Mouse (Mus musculus) olfactory bulb, adult 2 months (tissue): Measurements from ENCODE around the gene Cul1. TPM values are rescaled to one million over a fixed set of nuclear protein-coding genes. Genes with fewer than 3 reads are reported as not detected.

Experiments
- H3K27ac ChIP-seq: fragments of 200-500 bp; 2 replicates; pipeline ENCODE4 v1.5.1; 2012; ENCODE audit warnings: low read depth, low read length; ENCODE audit not compliant: insufficient read depth
- H3K4me1 ChIP-seq: fragments of 200-500 bp; 2 replicates; pipeline ENCODE4 v1.6.1; 2012; ENCODE audit warnings: low read length; ENCODE audit not compliant: control insufficient read depth, insufficient read depth
- H3K4me3 ChIP-seq: fragments of 200-500 bp; 2 replicates; pipeline ENCODE4 v1.5.1; 2012; ENCODE audit warnings: mild to moderate bottlenecking, low read depth, low read length, moderate library complexity; ENCODE audit not compliant: insufficient read depth
- CTCF ChIP-seq: fragments of 200-500 bp; IDR thresholded peaks from 2 replicates; pipeline ENCODE4 v1.5.1; 2012; ENCODE audit warnings: low read depth, mild to moderate bottlenecking, low read length, moderate library complexity; ENCODE audit not compliant: insufficient read depth
- POLR2A ChIP-seq: fragments of 200-500 bp; IDR thresholded peaks from 2 replicates; pipeline ENCODE4 v1.6.1; 2012; ENCODE audit warnings: mild to moderate bottlenecking, low read depth, low read length, moderate library complexity; ENCODE audit not compliant: insufficient read depth
- WGBS: fragments of 180-500 bp; shearing (Covaris S2); methylation state at CpG from one replicate; pipeline ENCODE4 v1.1.7; 2018; 5-methylcytosine and 5-hydroxymethylcytosine counted together
- polyA plus RNA-seq: library from polyadenylated mRNA; stranded (reverse); fragments of >200 nt; gene quantifications from 2 replicates; pipeline ENCODE4 v1.2.4, GENCODE M21; 2012; ENCODE audit warnings: low replicate concordance; ENCODE audit not compliant: missing spikeins, insufficient read depth, insufficient read length

Cul1 gene
- polyA plus RNA-seq, 1 experiment = 268 TPM

DNA sequence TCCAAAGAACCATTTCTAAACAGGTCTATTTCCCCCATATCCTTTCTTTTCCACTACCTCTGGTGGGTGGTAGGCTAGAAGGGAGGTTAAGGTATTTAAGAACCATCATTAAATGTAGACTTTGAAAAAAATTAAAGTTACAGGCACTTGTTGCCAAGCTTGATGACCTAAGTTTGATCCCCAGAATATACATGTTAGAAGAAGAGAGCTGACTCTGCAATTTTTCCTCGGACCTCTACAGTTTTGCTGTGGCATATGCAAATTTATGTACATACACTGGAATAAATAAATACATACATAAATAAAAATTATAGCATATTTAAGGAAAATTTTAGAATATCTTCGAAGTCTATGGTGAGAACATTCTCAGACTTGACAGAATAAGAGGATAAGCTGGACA lies 13.1 kb upstream of the Cul1 start:
- 86% methylated on average over 2 of the region's 2 CpGs for WGBS
- TF ChIP-seq POLR2A = no peak
- no peak for TF ChIP-seq CTCF
- H3K27ac ChIP-seq = no peak overlapping the region
- no peak overlapping the region for H3K4me3 ChIP-seq
- no peaks in the 10 kb centered on the region for H3K4me1 ChIP-seq

DNA sequence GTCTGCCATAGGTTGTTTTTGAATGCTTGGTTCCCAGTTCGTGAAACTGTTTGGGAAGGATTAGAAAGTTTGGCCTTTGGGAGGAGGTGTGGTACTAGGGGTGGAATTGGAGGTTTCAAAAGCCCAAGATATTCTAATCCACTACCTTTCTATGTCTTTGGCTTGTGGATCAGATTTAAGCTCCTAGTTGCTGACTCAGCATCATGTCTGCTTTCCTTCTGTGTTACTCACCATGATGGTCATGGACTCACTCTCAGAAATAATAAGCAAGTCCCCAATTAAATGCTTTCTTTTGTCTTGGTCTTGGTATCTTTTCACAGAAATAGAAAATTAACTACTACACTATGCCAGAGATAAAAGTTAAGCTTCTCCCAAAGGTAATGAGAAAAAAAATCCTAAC lies 5.5 kb upstream of the Cul1 start:
- WGBS = 88% methylated on average over 1 of the region's 1 CpGs
- TF ChIP-seq POLR2A = no peak

DNA sequence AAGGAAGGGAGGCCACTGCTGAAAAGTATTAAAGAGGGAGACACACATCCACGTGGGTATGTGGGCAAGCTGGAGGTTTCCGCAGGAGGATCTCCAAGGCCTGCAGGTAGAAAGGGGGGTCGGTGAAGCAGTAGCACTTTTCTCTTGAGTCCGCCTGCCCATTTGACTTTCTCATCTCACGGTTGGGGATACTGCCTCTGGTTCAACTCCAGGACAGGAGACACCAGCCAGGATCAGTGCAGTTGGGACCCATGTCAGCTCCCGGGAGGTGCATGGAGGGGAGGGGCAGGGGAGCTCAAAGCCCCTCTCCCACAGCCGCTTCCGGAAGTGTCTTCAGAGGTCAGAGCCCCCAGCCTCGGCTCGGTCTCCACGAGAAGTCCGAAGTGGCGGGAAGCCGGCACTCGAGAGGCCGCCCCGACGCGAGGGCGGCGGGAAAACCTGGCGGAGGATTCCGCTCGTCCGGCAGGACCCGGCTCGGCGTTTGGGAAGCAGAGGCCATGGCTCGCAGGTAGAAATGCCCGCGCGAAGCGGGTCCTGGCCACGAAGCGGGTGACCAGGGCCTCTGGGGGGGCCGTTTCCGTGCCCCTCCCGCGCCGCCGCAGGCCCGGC lies 428 bp downstream of the Cul1 start:
- under 1% methylated on average over 42 of the region's 42 CpGs for WGBS
- H3K4me1 ChIP-seq = no peaks in the 10 kb centered on the region
- H3K27ac ChIP-seq = peak overlapping the region; percentile 90; the same call in 1 of the 2 replicates
- TF ChIP-seq POLR2A = no peak
- TF ChIP-seq CTCF = no peak
- peak overlapping the region; percentile 100 for H3K4me3 ChIP-seq

More for the DNA sequence above, 5.5 kb upstream of the Cul1 start:
- no peaks in the 10 kb centered on the region for H3K4me1 ChIP-seq
- H3K27ac ChIP-seq = no peak overlapping the region
- no peak overlapping the region for H3K4me3 ChIP-seq

DNA sequence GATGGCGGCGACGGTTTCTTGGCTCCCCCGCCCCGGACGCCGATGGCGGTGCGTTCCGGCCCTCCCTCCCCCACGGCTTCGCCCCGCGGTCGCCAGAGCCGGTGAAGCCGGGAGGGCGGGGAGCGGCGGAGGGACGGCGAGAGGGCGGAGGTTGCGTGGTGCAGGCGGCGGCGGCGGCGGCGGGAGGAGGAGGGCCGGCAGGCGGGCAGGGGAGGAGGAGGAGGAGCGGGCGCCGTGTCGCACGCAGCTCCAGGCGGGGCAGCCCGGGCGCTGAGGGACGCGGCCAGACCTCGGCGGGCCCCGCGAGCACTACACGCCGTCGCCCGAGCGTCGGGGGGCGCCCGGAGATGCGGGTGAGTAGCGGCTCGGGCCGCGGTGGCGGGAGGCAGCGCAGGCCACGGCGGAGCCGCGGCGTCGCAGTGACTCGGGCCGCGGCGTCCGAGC lies 955 bp downstream of the Cul1 start:
- Histone ChIP-seq H3K4me1 (no peaks in the 10 kb centered on the region), H3K27ac (peak overlapping the region; percentile 90), H3K4me3 (peak overlapping the region; percentile 100)
- WGBS = 1% methylated on average over 63 of the region's 72 CpGs
- no peak for TF ChIP-seq CTCF
- no peak for TF ChIP-seq POLR2A

DNA sequence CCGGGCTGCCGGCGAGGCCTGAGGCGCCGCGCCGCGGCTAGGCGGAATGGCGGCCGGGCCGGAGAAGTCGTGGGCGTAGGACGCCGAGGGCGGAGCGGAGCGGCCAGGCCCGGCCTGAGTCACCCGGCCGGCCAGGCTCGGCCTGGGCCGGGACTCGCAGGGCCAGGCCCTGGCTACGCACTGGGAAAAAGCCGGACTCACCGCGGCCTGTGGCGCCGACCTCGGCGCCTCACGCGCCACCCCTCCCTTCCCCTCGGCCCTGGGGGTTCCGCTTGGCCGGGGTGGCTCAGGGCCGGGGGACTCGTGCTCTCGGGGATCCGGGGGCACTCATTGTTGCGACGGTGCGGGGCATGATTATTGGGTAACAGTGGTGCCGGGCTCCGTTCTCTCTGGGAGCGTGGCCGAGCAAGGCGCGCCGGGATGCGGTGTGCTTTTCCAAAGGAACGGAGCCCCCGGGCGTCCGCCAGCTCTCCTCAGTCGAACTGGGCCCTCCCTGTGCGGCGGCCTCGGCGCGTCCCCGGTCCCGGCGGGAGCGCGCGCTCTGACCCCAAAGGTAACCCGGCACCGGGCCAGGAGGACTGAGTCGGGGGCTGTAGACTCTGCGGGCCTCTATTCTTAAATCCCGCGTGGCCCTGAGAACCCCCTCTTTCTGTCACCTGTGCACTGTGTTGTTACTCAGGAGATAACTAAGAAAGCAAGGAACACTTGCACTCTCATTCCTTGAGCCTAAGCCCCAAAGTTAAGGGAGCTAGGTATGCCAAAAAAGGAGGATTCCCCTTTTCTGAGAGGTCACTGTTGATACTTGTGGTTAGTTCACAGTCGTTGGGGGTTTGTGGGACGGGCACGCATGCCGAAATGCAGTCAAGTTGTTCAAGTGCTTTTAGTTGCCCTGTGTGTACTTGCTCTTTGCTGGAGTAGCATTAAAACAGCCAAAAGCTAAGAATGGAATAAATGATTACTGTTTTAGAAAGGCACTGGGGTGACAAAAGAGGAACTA lies 1.7 kb downstream of the Cul1 start:
- no peaks in the 10 kb centered on the region for H3K4me1 ChIP-seq
- H3K27ac ChIP-seq = peak overlapping the region; percentile 90
- WGBS = under 1% methylated on average over 79 of the region's 79 CpGs
- no peak for TF ChIP-seq CTCF
- 0 out of 2 replicates have a peak, but pooled peaks have one; percentile 9 for TF ChIP-seq POLR2A
- peak overlapping the region; percentile 100 for H3K4me3 ChIP-seq

DNA sequence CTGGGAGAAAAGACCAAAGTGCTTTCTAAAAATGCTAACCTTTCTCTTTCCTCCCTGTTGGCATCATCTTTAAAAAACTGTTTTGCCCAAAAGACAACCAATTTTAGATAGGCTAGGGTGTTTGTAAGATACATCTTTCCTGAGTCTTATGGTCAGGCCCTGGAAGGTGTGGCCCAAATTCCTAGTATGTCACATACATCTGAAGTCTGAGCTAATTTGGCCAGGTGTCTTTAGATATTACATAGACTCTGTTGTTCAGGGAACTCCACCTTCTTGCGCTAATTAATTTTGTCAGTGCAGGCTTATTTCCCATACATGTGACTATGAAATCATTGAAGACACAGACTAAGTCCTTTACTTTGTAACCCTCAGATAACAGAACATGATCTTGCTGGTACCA lies 2.6 kb downstream of the Cul1 start:
- 58% methylated on average over 1 of the region's 1 CpGs for WGBS
- TF ChIP-seq POLR2A = no peak
- no peak for TF ChIP-seq CTCF
- Histone ChIP-seq H3K27ac (no peak overlapping the region), H3K4me3 (no peak overlapping the region), H3K4me1 (no peaks in the 10 kb centered on the region)

DNA sequence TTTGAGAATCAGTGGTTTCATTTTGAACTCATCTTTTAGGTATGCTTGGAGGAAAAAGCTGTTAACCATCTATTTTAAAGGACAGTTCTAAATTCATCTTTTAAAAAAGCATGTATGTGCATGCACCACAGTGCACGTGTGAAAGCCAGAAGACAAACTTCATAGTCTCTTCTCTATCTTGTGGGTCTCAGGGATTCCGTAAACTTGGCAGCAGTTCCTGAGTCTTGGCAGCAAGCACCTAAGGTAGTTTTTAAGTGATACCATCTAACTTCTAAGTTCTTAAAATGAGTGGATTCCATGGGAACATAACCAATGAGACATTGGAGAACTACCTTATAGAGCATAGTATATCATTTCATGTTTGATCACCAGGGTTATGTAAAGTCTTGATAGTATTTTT lies 3.7 kb downstream of the Cul1 start:
- H3K27ac ChIP-seq = no peak overlapping the region
- no peaks in the 10 kb centered on the region for H3K4me1 ChIP-seq
- no peak overlapping the region for H3K4me3 ChIP-seq
- no peak for TF ChIP-seq POLR2A
- no peak for TF ChIP-seq CTCF
- 56% methylated on average over 2 of the region's 2 CpGs for WGBS

DNA sequence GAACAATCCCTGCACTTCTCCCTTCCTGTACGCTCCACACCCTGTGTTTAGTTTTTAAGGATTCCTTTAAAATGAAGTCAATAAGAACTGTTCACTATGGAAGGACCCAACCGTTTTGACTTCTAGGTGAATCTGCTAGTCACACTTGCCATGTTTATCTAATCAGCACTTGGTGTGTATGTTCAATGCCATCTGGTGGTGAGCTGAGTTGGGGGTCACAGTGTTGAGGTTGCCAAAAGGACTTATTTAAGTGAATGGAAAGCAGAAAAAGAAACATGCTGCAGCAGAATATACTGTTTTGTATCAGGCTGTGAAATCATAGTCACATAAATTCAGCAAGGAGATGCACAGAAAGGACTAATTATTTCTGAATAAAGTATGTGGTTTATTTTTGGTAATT lies 12.2 kb downstream of the Cul1 start:
- Histone ChIP-seq H3K4me1 (no peaks in the 10 kb centered on the region), H3K27ac (no peak overlapping the region), H3K4me3 (no peak overlapping the region)
- TF ChIP-seq POLR2A (no peak), CTCF (no peak)
- 34% methylated on average over 2 of the region's 2 CpGs for WGBS

DNA sequence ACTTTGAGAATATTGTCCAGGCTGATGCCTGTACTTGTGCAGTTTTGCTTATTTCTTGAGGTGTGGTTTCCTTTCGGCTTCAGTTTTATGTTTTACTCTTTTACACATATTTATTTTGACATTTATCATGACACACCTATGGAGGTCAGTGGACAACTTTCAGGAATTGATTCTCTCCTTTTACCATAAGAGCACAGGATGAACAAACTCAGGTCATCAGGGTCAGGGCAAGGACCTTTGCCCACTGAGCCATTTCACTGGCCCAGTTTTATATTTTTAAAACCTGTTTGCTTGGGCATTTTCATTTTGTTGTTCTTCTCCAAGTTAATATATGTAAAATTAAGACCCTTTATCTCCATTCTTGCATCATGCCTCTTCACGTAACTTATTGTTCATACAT lies 13.3 kb downstream of the Cul1 start:
- WGBS = 97% methylated on average over 2 of the region's 2 CpGs
- TF ChIP-seq CTCF (no peak), POLR2A (no peak)
- H3K4me3 ChIP-seq = no peak overlapping the region
- no peaks in the 10 kb centered on the region for H3K4me1 ChIP-seq
- no peak overlapping the region for H3K27ac ChIP-seq
